Mouse (Mus musculus) Patski (cell line): ENCODE measurements at regions not wholly inside any gene's neighbourhood (a gene's known extent, or its start where the extent isn't known, plus 50 kb on each side); places are given as distances from the start of the nearest gene placed in this dataset.

ENCODE experiments used
- ATAC-seq: fragments of 100-300 bp; one replicate; pipeline ENCODE4 v1.8.0; 2021
- CTCF ChIA-PET: fragments of 350-600 bp; sonication (Branson Sonifier 250); formaldehyde crosslinking; loops from one replicate; lab custom pipeline; 2022; ENCODE audit warnings: inconsistent platforms; lab: Charles Lee
- POLR2A ChIA-PET: fragments of 350-600 bp; sonication (Branson Sonifier 250); formaldehyde crosslinking; loops from one replicate; lab custom pipeline; 2022; ENCODE audit warnings: antibody characterized with exemption, inconsistent platforms; lab: Charles Lee
- DNase-seq: peaks from one replicate; pipeline ENCODE4 v3.0.0-alpha.2; 2011; ENCODE audit warnings: low read depth, low spot score
- H3K27me3 ChIP-seq: fragments of 371-371 bp; one replicate; pipeline ENCODE4 v1.5.1; 2021
- CTCF ChIP-seq: fragments of 100-300 bp; IDR thresholded peaks from one replicate; pipeline ENCODE4 v1.5.1; 2021
- in situ Hi-C: fragments of 300-500 bp; cut with MboI; formaldehyde crosslinking; loops from 3 replicates; pipeline ENCODE4 v1.11.1; 2018; ENCODE audit warnings: low pct_unique_long_range_greater_than_20kb, mixed read lengths

- in situ Hi-C loops: loop anchor here (25.0 kb wide), 1 partner anchor 558 kb away; the partner anchor contains the start of gene Kif21b
- no peaks in the 10 kb centered on the region for H3K27me3 ChIP-seq
- no peak for TF ChIP-seq CTCF
- DNase-seq: no peak
- POLR2A ChIA-PET: interaction anchor here (0.6 to 1.2 kb wide), 3 partner anchors 9 to 22 kb away, joined by 3 to 9 read pairs (median 4); no protein-coding TSS in a partner anchor
- no peak for ATAC-seq
- CTCF ChIA-PET: interaction anchor here (1.0 to 1.4 kb wide), 3 partner anchors 9 to 26 kb away, joined by 3 read pairs; no protein-coding TSS in a partner anchor
Measured at GRCm38 (mm10) chr1:136694983-136695382, 70.3 kb downstream of the Zfp281 start.

GRCm38 (mm10) chr1:136696077-136696641 is 71.5 kb downstream of the Zfp281 start:
- DNase-seq (no peak), ATAC-seq (peak; percentile 84)
- ChIA-PET POLR2A (interaction anchor here (0.8 kb wide), 1 partner anchor 21 kb away, joined by 3 read pairs; no protein-coding TSS in a partner anchor), CTCF (interaction anchor here (1.0 to 1.4 kb wide), 2 partner anchors 11 to 27 kb away, joined by 3 read pairs; no protein-coding TSS in a partner anchor)
- TF ChIP-seq CTCF: no peak
- in situ Hi-C loops: loop anchor here (25.0 kb wide), 1 partner anchor 559 kb away; the partner anchor contains the start of gene Kif21b
- no peaks in the 10 kb centered on the region for H3K27me3 ChIP-seq

GRCm38 (mm10) chr1:136698454-136699152 is 73.9 kb downstream of the Zfp281 start:
- POLR2A ChIA-PET: no interaction called here
- in situ Hi-C loops: loop anchor here (25.0 kb wide), 1 partner anchor 561 kb away; the partner anchor contains the start of gene Kif21b
- no peak for TF ChIP-seq CTCF
- CTCF ChIA-PET: no interaction called here
- DNase-seq: no peak
- ATAC-seq: peak; percentile 38
- H3K27me3 ChIP-seq: no peaks in the 10 kb centered on the region

- ChIA-PET CTCF (no interaction called here), POLR2A (no interaction called here)
- no peaks in the 10 kb centered on the region for H3K27me3 ChIP-seq
- ATAC-seq (no peak), DNase-seq (no peak)
- TF ChIP-seq CTCF: no peak
- in situ Hi-C loops: loop anchor here (25.0 kb wide), 1 partner anchor 562 kb away; the partner anchor contains the start of gene Kif21b
Measured at GRCm38 (mm10) chr1:136699153-136699524, 74.4 kb downstream of the Zfp281 start.

- POLR2A ChIA-PET: no interaction called here
- in situ Hi-C loops: loop anchor here (25.0 kb wide), 1 partner anchor 562 kb away; the partner anchor contains the start of gene Kif21b
- CTCF ChIA-PET: interaction anchor here (1.4 kb wide), 1 partner anchor 20 kb away, joined by 4 read pairs; no protein-coding TSS in a partner anchor
- no peaks in the 10 kb centered on the region for H3K27me3 ChIP-seq
- no peak for DNase-seq
- ATAC-seq: no peak
- TF ChIP-seq CTCF: no peak
Measured at GRCm38 (mm10) chr1:136699571-136699970, 74.9 kb downstream of the Zfp281 start.

- POLR2A ChIA-PET: no interaction called here
- no peaks in the 10 kb centered on the region for H3K27me3 ChIP-seq
- in situ Hi-C loops: no loop called here
- no peak for DNase-seq
- ATAC-seq: no peak
- CTCF ChIA-PET: no interaction called here
- TF ChIP-seq CTCF: no peak
Measured at GRCm38 (mm10) chr1:136704139-136704538, 79.4 kb downstream of the Zfp281 start.

- in situ Hi-C loops: no loop called here
- CTCF ChIA-PET: no interaction called here
- no peak for DNase-seq
Measured at GRCm38 (mm10) chr1:136706509-136706908, 81.8 kb downstream of the Zfp281 start.

GRCm38 (mm10) chr1:136707394-136707793 is 82.7 kb downstream of the Zfp281 start:
- in situ Hi-C loops: no loop called here
- TF ChIP-seq CTCF: no peak
- ATAC-seq (no peak), DNase-seq (no peak)
- ChIA-PET POLR2A (no interaction called here), CTCF (interaction anchor here (2.0 kb wide), 1 partner anchor 10 kb away, joined by 9 read pairs; no protein-coding TSS in a partner anchor)
- no peaks in the 10 kb centered on the region for H3K27me3 ChIP-seq

More at GRCm38 (mm10) chr1:136706509-136706908, 81.8 kb downstream of the Zfp281 start:
- ATAC-seq: no peak
- no peak for TF ChIP-seq CTCF
- POLR2A ChIA-PET: no interaction called here
- no peaks in the 10 kb centered on the region for H3K27me3 ChIP-seq

- ATAC-seq: no peak
- H3K27me3 ChIP-seq: no peaks in the 10 kb centered on the region
- ChIA-PET CTCF (interaction anchor here (2.0 kb wide), 1 partner anchor 9 kb away, joined by 9 read pairs; no protein-coding TSS in a partner anchor), POLR2A (no interaction called here)
- no peak for DNase-seq
- no peak for TF ChIP-seq CTCF
- in situ Hi-C loops: no loop called here
Measured at GRCm38 (mm10) chr1:136707866-136708265, 83.2 kb downstream of the Zfp281 start.

GRCm38 (mm10) chr1:136710196-136710595 is 85.5 kb downstream of the Zfp281 start:
- in situ Hi-C loops: no loop called here
- no peak for TF ChIP-seq CTCF
- no peak for ATAC-seq
- no peaks in the 10 kb centered on the region for H3K27me3 ChIP-seq
- no peak for DNase-seq
- CTCF ChIA-PET: interaction anchor here (1.3 kb wide), 1 partner anchor 39 kb away, joined by 3 read pairs; no protein-coding TSS in a partner anchor
- POLR2A ChIA-PET: no interaction called here
